Mouse (Mus musculus) adrenal gland, postnatal 25 days (tissue): ENCODE measurements around the gene C2cd2l. TPM values are rescaled to one million over a fixed set of nuclear protein-coding genes. Genes with fewer than 3 reads are reported as not detected.
"Not testable (repeated sequence)": the region's sequence is repeated elsewhere in the genome, so short reads cannot be mapped to it uniquely, and the experiment has no call there.

Experiments
- DNase-seq: peaks from one replicate; pipeline ENCODE4 v3.0.0; 2021; ENCODE audit warnings: mixed read lengths
- total RNA-seq: library from RNA; stranded (reverse); gene quantifications from 2 replicates; pipeline ENCODE4 v1.2.3, GENCODE M21; 2021

Gene C2cd2l
- total RNA-seq, 1 experiment from 2014 or later = 43.3 TPM

- no peak for DNase-seq
Measured at GRCm38 (mm10) chr9:44336093-44336406, 16.0 kb upstream of the C2cd2l start.

DNA sequence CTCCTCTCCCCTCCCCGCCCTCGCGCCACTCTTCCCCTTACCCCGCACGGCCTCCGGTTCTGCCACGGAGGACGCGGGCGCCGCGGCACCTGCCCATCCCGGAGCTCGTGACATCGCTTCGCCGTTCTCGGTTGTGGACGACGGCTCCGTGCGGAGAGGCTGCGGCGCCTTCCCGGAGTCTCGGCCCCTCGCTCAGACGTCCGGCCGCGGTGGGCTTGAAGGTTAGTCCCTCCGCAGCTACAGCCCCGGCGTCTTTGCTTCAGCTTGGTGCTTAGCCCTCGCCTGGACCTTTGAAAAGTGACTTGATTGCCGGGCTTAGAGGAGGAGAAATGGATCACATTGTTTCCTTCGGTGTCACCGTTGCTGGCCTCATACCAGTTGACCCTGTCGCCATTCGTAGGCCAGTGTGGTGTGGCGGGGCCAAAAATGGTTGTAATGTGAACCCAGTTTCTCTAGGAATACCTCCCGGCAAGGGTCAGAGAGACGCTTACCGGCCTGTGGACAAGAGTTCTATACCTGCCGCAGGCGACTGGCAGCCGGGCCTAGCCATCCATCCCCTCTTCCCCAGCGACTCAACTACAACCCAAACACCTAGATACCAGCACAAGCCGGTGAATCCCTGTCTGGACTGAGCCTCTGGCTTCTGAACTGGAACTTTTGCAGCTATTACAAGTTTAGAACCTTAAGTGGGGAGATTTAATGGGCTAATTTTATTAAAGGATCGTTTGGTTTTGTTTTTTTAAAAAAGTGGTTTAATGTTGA lies 15.4 kb upstream of the C2cd2l start:
- DNase-seq = peak; percentile 45

DNA sequence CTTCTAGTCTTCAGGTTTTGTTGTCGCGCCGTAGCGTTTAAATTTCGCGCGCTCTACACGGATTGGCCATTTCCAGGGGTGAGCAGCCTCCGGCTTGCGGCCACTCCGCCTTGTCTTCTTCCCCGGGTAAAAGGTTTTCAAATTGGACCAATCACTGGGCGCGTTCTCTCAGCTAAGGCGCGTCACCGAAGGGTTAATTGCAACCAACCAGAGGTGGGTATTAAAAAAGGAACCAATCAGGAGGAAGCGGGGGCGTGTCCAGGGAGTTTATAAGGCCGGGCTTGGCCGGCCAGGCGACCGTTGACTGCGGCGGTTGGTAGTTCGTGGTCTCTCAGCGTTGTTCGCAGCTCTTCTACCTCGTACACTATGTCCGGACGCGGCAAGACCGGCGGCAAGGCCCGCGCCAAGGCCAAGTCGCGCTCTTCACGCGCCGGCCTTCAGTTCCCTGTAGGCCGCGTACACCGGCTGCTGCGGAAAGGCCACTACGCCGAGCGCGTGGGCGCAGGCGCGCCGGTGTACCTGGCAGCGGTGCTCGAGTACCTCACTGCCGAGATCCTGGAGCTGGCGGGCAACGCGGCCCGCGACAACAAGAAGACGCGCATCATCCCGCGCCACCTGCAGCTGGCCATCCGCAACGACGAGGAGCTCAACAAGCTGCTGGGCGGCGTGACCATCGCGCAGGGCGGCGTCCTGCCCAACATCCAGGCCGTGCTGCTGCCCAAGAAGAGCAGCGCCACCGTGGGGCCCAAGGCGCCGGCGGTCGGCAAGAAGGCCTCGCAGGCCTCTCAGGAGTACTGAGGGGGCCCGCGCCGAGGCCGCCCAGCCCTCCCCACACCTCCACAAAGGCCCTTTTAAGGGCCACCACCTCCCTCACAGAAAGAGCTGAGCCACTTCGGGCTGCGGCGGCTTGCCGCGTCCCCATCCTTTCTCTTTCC lies 14.6 kb upstream of the C2cd2l start, which contains the start of gene H2afx:
Gene H2afx, plus strand, starts transcription at position 299 of the 935 bp plus-strand sequence.
- peak; percentile 94 for DNase-seq

- no peak for DNase-seq
Measured at GRCm38 (mm10) chr9:44332918-44333638, 13.0 kb upstream of the C2cd2l start.

DNA sequence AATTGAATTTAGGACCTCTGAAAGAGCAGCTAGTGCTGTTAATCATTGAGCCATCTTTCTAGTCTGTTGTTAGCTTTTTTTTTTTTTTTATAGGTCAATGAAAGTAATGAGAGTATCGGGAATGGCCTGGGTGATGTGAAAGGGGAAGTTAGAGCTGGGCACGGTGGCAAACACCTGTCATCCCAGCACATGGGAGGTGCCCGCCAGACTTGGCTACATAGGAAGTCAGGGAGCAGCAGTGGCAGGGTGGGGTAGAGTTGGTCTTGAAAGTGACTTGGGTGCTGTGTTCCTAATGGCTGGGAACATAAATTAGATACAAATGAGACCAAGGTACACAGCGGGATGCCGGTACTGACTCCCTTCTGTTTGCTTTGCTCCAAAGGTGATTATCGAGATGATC lies 10.7 kb upstream of the C2cd2l start:
- DNase-seq = no peak

DNA sequence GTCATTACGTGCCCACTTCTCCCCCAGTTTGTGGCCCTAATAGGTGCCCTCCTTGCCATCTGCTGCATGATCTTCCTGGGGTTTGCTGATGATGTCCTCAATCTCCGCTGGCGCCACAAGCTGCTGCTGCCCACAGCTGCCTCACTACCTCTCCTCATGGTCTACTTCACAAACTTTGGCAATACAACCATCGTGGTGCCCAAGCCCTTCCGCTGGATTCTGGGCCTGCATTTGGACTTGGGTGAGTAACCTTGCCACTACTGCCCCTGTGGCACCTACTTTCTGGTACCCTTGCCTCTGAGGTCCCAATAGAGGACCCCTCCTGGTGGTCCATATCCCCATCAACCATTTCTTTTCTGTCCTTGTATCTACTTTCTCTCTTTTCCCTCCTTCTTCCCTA lies 7.8 kb upstream of the C2cd2l start:
- no peak for DNase-seq

DNA sequence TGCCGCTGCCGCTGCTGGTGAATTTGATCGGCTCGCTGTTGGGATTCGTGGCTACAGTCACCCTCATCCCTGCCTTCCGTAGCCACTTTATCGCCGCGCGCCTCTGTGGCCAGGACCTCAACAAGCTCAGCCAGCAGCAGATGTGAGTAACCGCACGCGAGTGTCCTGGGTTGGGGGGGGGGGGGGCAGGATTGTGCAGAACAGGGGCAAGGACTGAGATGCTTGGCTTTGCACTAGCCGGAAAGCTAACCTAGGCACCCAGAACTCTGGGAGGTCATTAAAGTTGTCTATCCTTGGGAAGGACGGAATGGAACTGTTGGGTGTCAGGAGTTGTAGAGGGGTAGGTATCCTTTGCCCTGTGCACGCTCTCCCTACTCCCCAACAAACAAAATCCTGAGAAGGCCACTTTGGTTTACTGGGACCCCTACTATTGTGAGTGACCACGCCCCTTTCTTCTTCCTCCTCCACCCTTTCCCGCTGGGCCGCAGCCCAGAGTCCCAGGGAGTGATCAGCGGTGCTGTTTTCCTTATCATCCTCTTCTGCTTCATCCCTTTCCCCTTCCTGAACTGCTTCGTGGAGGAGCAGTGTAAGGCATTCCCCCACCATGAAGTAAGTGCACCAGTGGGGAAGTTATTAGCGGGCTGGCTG lies 7.1 kb upstream of the C2cd2l start:
- DNase-seq = no peak

GRCm38 (mm10) chr9:44326371-44327063 lies 6.4 kb upstream of the C2cd2l start:
- DNase-seq = peak; percentile 79

- DNase-seq = no peak
Measured at GRCm38 (mm10) chr9:44325768-44326370, 5.8 kb upstream of the C2cd2l start, which contains the start of gene Dpagt1. TSS of gene Dpagt1 (plus strand) at chr9:44326019.

DNA sequence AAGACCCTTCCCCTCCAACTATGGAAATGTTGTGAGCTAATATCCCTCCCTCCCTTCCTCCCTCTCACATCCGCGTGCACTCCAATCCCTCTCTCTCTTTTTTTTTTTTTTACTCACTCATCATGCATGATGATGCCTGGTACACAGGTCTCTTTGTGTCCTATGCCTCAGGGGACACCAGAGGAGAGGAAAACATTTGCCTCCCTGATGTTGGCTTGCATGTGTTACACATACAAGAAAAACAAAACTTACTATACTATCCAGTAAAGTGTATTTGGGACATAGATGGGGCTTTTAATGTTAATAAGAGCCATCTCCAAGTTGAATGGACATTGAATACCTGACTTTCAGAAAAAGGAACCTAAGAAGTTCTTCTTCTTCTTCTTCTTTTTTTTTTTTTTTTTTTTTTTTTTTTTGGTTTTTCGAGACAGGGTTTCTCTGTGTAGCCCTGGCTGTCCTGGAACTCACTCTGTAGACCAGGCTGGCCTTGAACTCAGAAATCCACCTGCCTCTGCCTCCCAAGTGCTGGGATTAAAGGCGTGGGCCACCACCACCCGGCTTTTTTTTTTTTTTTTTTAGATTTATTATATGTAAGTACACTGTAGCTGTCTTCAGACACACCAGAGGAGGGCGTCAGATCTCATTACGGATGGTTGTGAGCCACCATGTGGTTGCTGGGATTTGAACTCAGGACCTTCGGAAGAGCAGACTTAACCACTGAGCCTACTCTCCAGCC lies 5.1 kb upstream of the C2cd2l start:
- DNase-seq = not testable (repeated sequence)

DNA sequence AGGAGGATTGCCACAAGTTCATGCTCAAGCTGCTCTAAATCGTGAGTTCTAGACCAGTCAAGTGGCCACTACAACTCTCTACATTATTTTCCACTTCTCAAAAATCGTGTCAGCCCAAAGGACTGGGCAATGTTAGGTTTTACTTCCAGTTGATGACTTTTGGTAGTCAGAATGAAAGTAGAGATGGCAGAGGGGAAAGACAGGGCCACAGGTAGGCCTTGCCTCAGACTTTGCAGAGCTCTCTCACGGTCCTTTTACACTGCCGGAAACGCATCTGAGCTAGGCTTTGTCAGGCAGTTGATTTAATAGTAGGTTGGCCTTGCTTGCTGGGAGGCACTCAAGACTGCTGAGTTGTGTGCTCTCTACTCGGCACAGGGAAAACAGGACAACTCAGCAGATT lies 4.1 kb upstream of the C2cd2l start:
- DNase-seq = no peak

DNA sequence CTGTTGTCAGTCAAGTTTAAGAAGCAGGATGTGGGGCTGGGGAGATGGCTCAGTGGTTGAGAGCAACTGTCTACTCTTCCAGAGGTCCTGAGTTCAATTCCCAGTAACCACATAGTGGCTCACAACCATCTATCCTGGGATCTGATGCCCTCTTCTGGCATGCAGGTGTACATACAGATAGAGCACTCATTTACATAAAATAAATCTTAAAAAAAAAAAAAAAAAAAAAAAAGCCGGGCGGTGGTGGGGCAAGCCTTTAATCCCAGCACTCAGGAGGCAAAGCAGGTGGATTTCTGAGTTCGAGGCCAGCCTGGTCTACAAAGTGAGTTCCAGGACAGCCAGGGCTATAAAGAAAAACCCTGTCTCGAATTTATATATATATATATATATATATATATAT lies 3.6 kb upstream of the C2cd2l start:
- DNase-seq = not testable (repeated sequence)

DNA sequence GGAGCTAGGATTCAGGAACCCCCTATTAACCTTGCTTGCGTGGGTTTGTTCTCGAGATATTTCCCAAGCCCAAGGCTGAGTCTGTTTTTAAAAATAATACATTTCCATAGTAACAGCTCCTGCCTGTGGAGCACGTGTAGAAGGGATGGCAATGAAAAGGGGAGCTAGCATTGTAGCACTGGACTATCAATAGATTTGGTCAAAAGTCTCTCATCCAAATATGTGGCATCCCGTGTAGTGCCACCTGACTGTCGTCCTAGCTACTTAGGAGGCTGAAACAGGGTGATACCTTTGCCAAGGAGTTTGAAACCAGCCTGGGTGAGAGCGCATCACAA lies 681 bp upstream of the C2cd2l start:
- no peak for DNase-seq

GRCm38 (mm10) chr9:44319105-44319886 lies 789 bp downstream of the C2cd2l start:
- DNase-seq = peak; percentile 41

GRCm38 (mm10) chr9:44318826-44319095 lies 1.3 kb downstream of the C2cd2l start:
- DNase-seq = no peak

- no peak for DNase-seq
Measured at GRCm38 (mm10) chr9:44318076-44318825, 1.8 kb downstream of the C2cd2l start.

- no peak for DNase-seq
Measured at GRCm38 (mm10) chr9:44317452-44317851, 2.6 kb downstream of the C2cd2l start.

- no peak for DNase-seq
Measured at GRCm38 (mm10) chr9:44314910-44315309, 5.2 kb downstream of the C2cd2l start.

- no peak for DNase-seq
Measured at GRCm38 (mm10) chr9:44314257-44314547, 5.9 kb downstream of the C2cd2l start.
